Mouse (Mus musculus) intestine, embryonic 14.5 days (tissue): ENCODE results near the gene Gm17428. TPM values are rescaled to one million over a fixed set of nuclear protein-coding genes. Genes with fewer than 3 reads are reported as not detected.

Source experiments
- ATAC-seq: fragments of 200-750 bp; cut with Nextera tagmentation; replicated peaks from 2 replicates; pipeline ENCODE4 v1.8.0; 2017; ENCODE audit warnings: low read depth, moderate number of reproducible peaks, moderate TSS enrichment, moderate library complexity; ENCODE audit not compliant: low FRiP score, low TSS enrichment
- DNase-seq: peaks from one replicate; pipeline ENCODE4 v3.0.0-alpha.2; 2018; ENCODE audit warnings: low spot score
- H3K27ac ChIP-seq: fragments of 300-500 bp; sonication (generic); 2 replicates; pipeline ENCODE4 v1.5.1; 2014; ENCODE audit warnings: low read depth, mild to moderate bottlenecking, control low read depth
- H3K27me3 ChIP-seq: fragments of 300-500 bp; sonication (generic); replicated peaks from 2 replicates; pipeline ENCODE4 v1.6.1; 2014; ENCODE audit warnings: low read length, control low read depth; ENCODE audit not compliant: control insufficient read depth, insufficient read depth
- H3K36me3 ChIP-seq: fragments of 300-500 bp; sonication (generic); 2 replicates; pipeline ENCODE4 v1.6.1; 2014; ENCODE audit warnings: low read length, control low read depth; ENCODE audit not compliant: control insufficient read depth, insufficient read depth
- H3K4me1 ChIP-seq: fragments of 300-500 bp; sonication (generic); replicated peaks from 2 replicates; pipeline ENCODE4 v1.6.1; 2014; ENCODE audit warnings: low read length, control low read depth, mixed read lengths; ENCODE audit not compliant: control insufficient read depth, insufficient read depth
- H3K4me2 ChIP-seq: fragments of 300-500 bp; sonication (generic); 2 replicates; pipeline ENCODE4 v1.6.1; 2014; ENCODE audit warnings: low read length
- H3K4me3 ChIP-seq: fragments of 300-500 bp; sonication (generic); 2 replicates; pipeline ENCODE4 v1.5.1; 2014; ENCODE audit warnings: low read depth, low read length, control low read depth, mixed read lengths
- H3K9ac ChIP-seq: fragments of 300-500 bp; sonication (generic); 2 replicates; pipeline ENCODE4 v1.6.1; 2014; ENCODE audit warnings: mild to moderate bottlenecking, low read length
- H3K9me3 ChIP-seq: fragments of 300-500 bp; sonication (generic); 2 replicates; pipeline ENCODE4 v1.6.1; 2016; ENCODE audit warnings: low read length, control low read depth; ENCODE audit not compliant: control insufficient read depth
- WGBS: fragments of 180-500 bp; shearing (Covaris S2); extraction: QIAGEN DNeasy Blood & Tissue Kit; methylation state at CpG from one replicate; pipeline ENCODE4 v1.1.7; 2014; 5-methylcytosine and 5-hydroxymethylcytosine counted together
- polyA plus RNA-seq: library from polyadenylated mRNA; unstranded; fragments of >200 nt; fragmentation: Nextera tagmentation; extraction: Ambion mirVana; gene quantifications from 2 replicates; pipeline ENCODE4 v1.2.1, GENCODE M21; 2014

Gm17428 gene
- not detected in 2 replicates for polyA plus RNA-seq

- Histone ChIP-seq H3K9ac (no peak within 1 kb of the TSS), H3K4me1 (no peaks in the 10 kb centered on the region), H3K27ac (no peak within 1 kb of the TSS), H3K27me3 (no peaks in the 10 kb centered on the region), H3K36me3 (no peaks in the 10 kb centered on the region), H3K4me2 (no peak within 1 kb of the TSS), H3K9me3 (no peaks in the 10 kb centered on the region), H3K4me3 (no peak within 1 kb of the TSS)
- DNase-seq (no peak), ATAC-seq (no peak)
- WGBS: 75% methylated on average over 1 of the region's 1 CpGs
Measured at GRCm38 (mm10) chr14:54976633-54977032, at the start of gene Gm17428. TSS of gene Gm17428 (plus strand) at chr14:54976933.

- Histone ChIP-seq H3K4me1 (peaks cover 30% of the 10 kb centered on the region), H3K9me3 (no peaks in the 10 kb centered on the region), H3K4me3 (peak overlapping the region; percentile 68), H3K4me2 (peak overlapping the region; percentile 91), H3K27ac (peak overlapping the region; percentile 99), H3K36me3 (no peaks in the 10 kb centered on the region), H3K27me3 (no peaks in the 10 kb centered on the region), H3K9ac (peak overlapping the region; percentile 82)
- DNase-seq: no peak
- ATAC-seq: no peak
- 17% methylated on average over 7 of the region's 7 CpGs for WGBS
Measured at GRCm38 (mm10) chr14:54927296-54927695, 49.4 kb upstream of the Gm17428 start.

- Histone ChIP-seq H3K36me3 (no peaks in the 10 kb centered on the region), H3K27me3 (no peaks in the 10 kb centered on the region), H3K4me3 (no peak overlapping the region), H3K27ac (no peak overlapping the region), H3K4me2 (no peak overlapping the region), H3K9ac (no peak overlapping the region), H3K4me1 (peaks cover 23% of the 10 kb centered on the region), H3K9me3 (no peaks in the 10 kb centered on the region)
- no peak for ATAC-seq
- no peak for DNase-seq
- 70% methylated on average over 5 of the region's 5 CpGs for WGBS
Measured at GRCm38 (mm10) chr14:54929801-54930200, 46.9 kb upstream of the Gm17428 start.

- 43% methylated on average over 2 of the region's 2 CpGs for WGBS
- Histone ChIP-seq H3K4me3 (no peak overlapping the region), H3K36me3 (no peaks in the 10 kb centered on the region), H3K9me3 (no peaks in the 10 kb centered on the region), H3K27ac (no peak overlapping the region), H3K9ac (no peak overlapping the region), H3K4me1 (peaks cover 21% of the 10 kb centered on the region), H3K27me3 (no peaks in the 10 kb centered on the region), H3K4me2 (no peak overlapping the region)
- ATAC-seq (no peak), DNase-seq (no peak)
Measured at GRCm38 (mm10) chr14:54930431-54930830, 46.3 kb upstream of the Gm17428 start.

- Histone ChIP-seq H3K9me3 (no peaks in the 10 kb centered on the region), H3K4me3 (no peak within 1 kb of the TSS), H3K27ac (no peak within 1 kb of the TSS), H3K4me1 (peaks cover 19% of the 10 kb centered on the region), H3K9ac (no peak within 1 kb of the TSS), H3K4me2 (no peak within 1 kb of the TSS; the same call in 1 of the 2 replicates), H3K27me3 (no peaks in the 10 kb centered on the region), H3K36me3 (no peaks in the 10 kb centered on the region)
- DNase-seq (no peak), ATAC-seq (no peak)
- WGBS: 28% methylated on average over 6 of the region's 6 CpGs
Measured at GRCm38 (mm10) chr14:54932645-54933150, 44.0 kb upstream of the Gm17428 start, which contains the start of gene Il25. TSS of gene Il25 (plus strand) at chr14:54932695.

- 0 out of 2 replicates have a peak within 1 kb of the TSS, but pooled peaks have one; percentile 4 for H3K4me2 ChIP-seq
- DNase-seq: no peak
- 0 out of 2 replicates have a peak within 1 kb of the TSS, but pooled peaks have one; percentile 11 for H3K9ac ChIP-seq
Measured at GRCm38 (mm10) chr14:54935904-54936830, 40.6 kb upstream of the Gm17428 start, which contains the start of gene Cmtm5. TSS of gene Cmtm5 (plus strand) at chr14:54936261.

GRCm38 (mm10) chr14:54936831-54937160, 39.9 kb upstream of the Gm17428 start:
- no peak overlapping the region for H3K4me3 ChIP-seq
- H3K9ac ChIP-seq: 0 out of 2 replicates have a peak overlapping the region, but pooled peaks have one; percentile 11
- 0 out of 2 replicates have a peak overlapping the region, but pooled peaks have one; percentile 4 for H3K4me2 ChIP-seq
- H3K9me3 ChIP-seq: no peaks in the 10 kb centered on the region
- WGBS: 57% methylated on average over 6 of the region's 6 CpGs
- H3K27me3 ChIP-seq: no peaks in the 10 kb centered on the region
- DNase-seq (no peak), ATAC-seq (peak; percentile 42; the same call in 1 of the 2 replicates)
- peak overlapping the region; percentile 75; the same call in 1 of the 2 replicates for H3K27ac ChIP-seq
- H3K36me3 ChIP-seq: no peaks in the 10 kb centered on the region
- H3K4me1 ChIP-seq: peaks cover 11% of the 10 kb centered on the region

More at GRCm38 (mm10) chr14:54935904-54936830, 40.6 kb upstream of the Gm17428 start, which contains the start of gene Cmtm5:
- Histone ChIP-seq H3K27me3 (no peaks in the 10 kb centered on the region), H3K36me3 (no peaks in the 10 kb centered on the region), H3K9me3 (no peaks in the 10 kb centered on the region), H3K4me1 (peaks cover 11% of the 10 kb centered on the region), H3K27ac (peak within 1 kb of the TSS; percentile 75), H3K4me3 (no peak within 1 kb of the TSS)
- 37% methylated on average over 8 of the region's 8 CpGs for WGBS
- peak; percentile 32; the same call in 1 of the 2 replicates for ATAC-seq

- Histone ChIP-seq H3K4me1 (peaks cover 10% of the 10 kb centered on the region), H3K36me3 (no peaks in the 10 kb centered on the region), H3K4me2 (no peak overlapping the region), H3K27ac (no peak overlapping the region), H3K27me3 (no peaks in the 10 kb centered on the region), H3K9me3 (no peaks in the 10 kb centered on the region), H3K4me3 (no peak overlapping the region), H3K9ac (no peak overlapping the region)
- 89% methylated on average over 16 of the region's 16 CpGs for WGBS
- ATAC-seq (no peak), DNase-seq (no peak)
Measured at GRCm38 (mm10) chr14:54937361-54938182, 39.2 kb upstream of the Gm17428 start.
